Mouse (Mus musculus) kidney, postnatal 0 days (tissue): ENCODE data around the gene Rpl6. TPM values are rescaled to one million over a fixed set of nuclear protein-coding genes. Genes with fewer than 3 reads are reported as not detected.
A peak's percentile ranks its signal among the peaks of the same experiment; 100 is the strongest.

ENCODE experiments used
- ATAC-seq: fragments of 200-750 bp; cut with Nextera tagmentation; replicated peaks from 2 replicates; pipeline ENCODE4 v1.8.0; 2017; ENCODE audit warnings: low read depth, moderate number of reproducible peaks, moderate TSS enrichment, moderate library complexity; ENCODE audit not compliant: low FRiP score
- DNase-seq: peaks from one replicate; pipeline ENCODE4 v3.0.0-alpha.2; 2016; ENCODE audit warnings: low spot score
- H3K27ac ChIP-seq: fragments of 300-500 bp; sonication (generic); 2 replicates; pipeline ENCODE4 v1.5.1; 2014; ENCODE audit warnings: mild to moderate bottlenecking
- H3K27me3 ChIP-seq: fragments of 300-500 bp; sonication (generic); 2 replicates; pipeline ENCODE4 v1.6.1; 2014; ENCODE audit warnings: low read length, mixed read lengths; ENCODE audit not compliant: insufficient read depth
- H3K36me3 ChIP-seq: fragments of 300-500 bp; sonication (generic); 2 replicates; pipeline ENCODE4 v1.6.1; 2014; ENCODE audit warnings: low read length, mixed read lengths; ENCODE audit not compliant: insufficient read depth
- H3K4me1 ChIP-seq: fragments of 300-500 bp; sonication (generic); replicated peaks from 2 replicates; pipeline ENCODE4 v1.6.1; 2014; ENCODE audit warnings: antibody characterized with exemption, low read length, mixed read lengths; ENCODE audit not compliant: insufficient read depth
- H3K4me2 ChIP-seq: fragments of 300-500 bp; sonication (generic); 2 replicates; pipeline ENCODE4 v1.6.1; 2014; ENCODE audit warnings: mild to moderate bottlenecking, low read length, moderate library complexity, mixed read lengths
- H3K4me3 ChIP-seq: fragments of 300-500 bp; sonication (generic); replicated peaks from 2 replicates; pipeline ENCODE4 v1.5.1; 2014; ENCODE audit warnings: low read depth, low read length
- H3K9ac ChIP-seq: fragments of 300-500 bp; sonication (generic); 2 replicates; pipeline ENCODE4 v1.6.1; 2014; ENCODE audit warnings: low read depth, low read length
- H3K9me3 ChIP-seq: fragments of 300-500 bp; sonication (generic); replicated peaks from 2 replicates; pipeline ENCODE4 v1.6.1; 2016; ENCODE audit warnings: low read length, inconsistent platforms, mixed read lengths
- CTCF ChIP-seq: IDR thresholded peaks from 2 replicates; pipeline ENCODE4 v1.5.1; 2016; ENCODE audit warnings: antibody characterized with exemption, low read depth, mild to moderate bottlenecking, moderate library complexity
- WGBS: fragments of 180-500 bp; shearing (Covaris S2); extraction: QIAGEN DNeasy Blood & Tissue Kit; methylation state at CpG from one replicate; pipeline ENCODE4 v1.1.7; 2014; 5-methylcytosine and 5-hydroxymethylcytosine counted together
- polyA plus RNA-seq: library from polyadenylated mRNA; unstranded; fragments of >200 nt; fragmentation: Nextera tagmentation; extraction: Ambion mirVana; gene quantifications from 2 replicates; pipeline ENCODE4 v1.2.1, GENCODE M21; 2015

Gene Rpl6
- polyA plus RNA-seq, 1 experiment from 2014 or later = 681 TPM

DNA sequence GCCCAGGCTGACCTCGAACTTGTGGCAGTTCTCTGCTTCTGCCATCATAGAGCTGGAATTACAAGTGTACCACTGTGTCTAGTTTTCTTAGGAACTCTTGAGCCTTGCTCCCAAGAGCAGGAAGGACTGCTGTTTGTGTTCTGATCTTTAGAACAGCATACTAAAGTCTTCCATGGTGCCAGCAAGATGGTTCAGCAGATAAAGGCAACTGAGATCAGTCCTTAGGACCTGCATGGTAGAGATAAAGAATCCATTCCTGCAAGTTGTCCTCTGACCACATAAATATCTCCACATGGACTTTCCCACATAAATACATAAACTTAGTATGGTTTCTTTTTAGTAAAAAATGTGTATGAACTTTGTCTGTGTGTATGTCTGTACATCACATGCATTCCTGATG lies 38.4 kb downstream of the Rpl6 start:
- ATAC-seq (no peak), DNase-seq (no peak)
- WGBS = 87% methylated on average over 1 of the region's 1 CpGs
- H3K9me3 ChIP-seq = no peaks in the 10 kb centered on the region
- no peak overlapping the region for H3K27ac ChIP-seq
- no peak overlapping the region for H3K9ac ChIP-seq
- H3K4me1 ChIP-seq = no peaks in the 10 kb centered on the region
- no peak for TF ChIP-seq CTCF
- H3K4me2 ChIP-seq = no peak overlapping the region
- no peak overlapping the region for H3K4me3 ChIP-seq
- no peaks in the 10 kb centered on the region for H3K36me3 ChIP-seq
- no peaks in the 10 kb centered on the region for H3K27me3 ChIP-seq

- Histone ChIP-seq H3K27ac (no peak overlapping the region), H3K9ac (no peak overlapping the region), H3K36me3 (no peaks in the 10 kb centered on the region), H3K4me2 (no peak overlapping the region), H3K27me3 (no peaks in the 10 kb centered on the region), H3K4me3 (no peak overlapping the region), H3K4me1 (no peaks in the 10 kb centered on the region), H3K9me3 (no peaks in the 10 kb centered on the region)
- no peak for ATAC-seq
- DNase-seq = no peak
- WGBS = 81% methylated on average over 1 of the region's 1 CpGs
- no peak for TF ChIP-seq CTCF
Measured at GRCm38 (mm10) chr5:121243676-121244364, 39.5 kb downstream of the Rpl6 start.

GRCm38 (mm10) chr5:121244365-121244731 lies 40.1 kb downstream of the Rpl6 start:
- H3K4me1 ChIP-seq = no peaks in the 10 kb centered on the region
- no peaks in the 10 kb centered on the region for H3K36me3 ChIP-seq
- 88% methylated on average over 5 of the region's 5 CpGs for WGBS
- TF ChIP-seq CTCF = no peak
- no peak overlapping the region for H3K4me2 ChIP-seq
- no peaks in the 10 kb centered on the region for H3K27me3 ChIP-seq
- H3K27ac ChIP-seq = no peak overlapping the region
- DNase-seq = no peak
- ATAC-seq = no peak
- no peaks in the 10 kb centered on the region for H3K9me3 ChIP-seq
- H3K4me3 ChIP-seq = no peak overlapping the region
- no peak overlapping the region for H3K9ac ChIP-seq

GRCm38 (mm10) chr5:121245201-121245600 lies 40.9 kb downstream of the Rpl6 start:
- Histone ChIP-seq H3K4me1 (no peaks in the 10 kb centered on the region), H3K27ac (no peak overlapping the region), H3K27me3 (no peaks in the 10 kb centered on the region), H3K4me2 (no peak overlapping the region), H3K4me3 (no peak overlapping the region), H3K36me3 (no peaks in the 10 kb centered on the region), H3K9ac (no peak overlapping the region), H3K9me3 (no peaks in the 10 kb centered on the region)
- DNase-seq = peak; percentile 20
- WGBS = 72% methylated on average over 7 of the region's 7 CpGs
- no peak for TF ChIP-seq CTCF
- no peak for ATAC-seq

- whole genome bisulfite sequencing = 74% methylated on average over 3 of the region's 3 CpGs
- DNase-seq (no peak), ATAC-seq (no peak)
- Histone ChIP-seq H3K4me1 (no peaks in the 10 kb centered on the region), H3K36me3 (no peaks in the 10 kb centered on the region), H3K9me3 (no peaks in the 10 kb centered on the region), H3K4me3 (no peak overlapping the region), H3K9ac (no peak overlapping the region), H3K27ac (no peak overlapping the region), H3K4me2 (no peak overlapping the region), H3K27me3 (no peaks in the 10 kb centered on the region)
- TF ChIP-seq CTCF = no peak
Measured at GRCm38 (mm10) chr5:121248766-121249394, 44.6 kb downstream of the Rpl6 start.

GRCm38 (mm10) chr5:121249693-121250092 lies 45.4 kb downstream of the Rpl6 start:
- H3K4me3 ChIP-seq = no peak overlapping the region
- no peak for TF ChIP-seq CTCF
- H3K27ac ChIP-seq = no peak overlapping the region
- ATAC-seq (no peak), DNase-seq (no peak)
- H3K4me1 ChIP-seq = no peaks in the 10 kb centered on the region
- no peaks in the 10 kb centered on the region for H3K27me3 ChIP-seq
- no peaks in the 10 kb centered on the region for H3K9me3 ChIP-seq
- WGBS = 93% methylated on average over 3 of the region's 3 CpGs
- no peak overlapping the region for H3K4me2 ChIP-seq
- no peak overlapping the region for H3K9ac ChIP-seq
- H3K36me3 ChIP-seq = 0 out of 2 replicates have a peak, but pooled peaks cover 2% of the 10 kb centered on the region
